Mouse (Mus musculus): ENCODE data around the gene Gss. TPM values are rescaled to one million over a fixed set of nuclear protein-coding genes. Genes with fewer than 3 reads are reported as not detected.

The Gss gene
- 14.1 and 15.0 TPM in 2 replicates for polyA plus RNA-seq (2015; fragmentation: Nextera tagmentation; extraction: Ambion mirVana)

GRCm38 (mm10) chr2:155592137-155592853 is at the start of gene Gss:
Gss (minus strand) TSS chr2:155592810.
- Histone ChIP-seq H3K27me3 (replicated peaks; ENCODE audit: control insufficient read depth, insufficient read depth, low read length) (no peaks in the 10 kb centered on the region), H3K4me1 (replicated peaks; ENCODE audit: control insufficient read depth, insufficient read depth, low read length) (peaks cover 11% of the 10 kb centered on the region), H3K9me3 (ENCODE audit: control insufficient read depth, low read length) (no peaks in the 10 kb centered on the region), H3K4me3 (replicated peaks; ENCODE audit: low read length) (peak within 1 kb of the TSS; percentile 73), H3K36me3 (ENCODE audit: control insufficient read depth, insufficient read depth) (no peaks in the 10 kb centered on the region), H3K9ac (replicated peaks; ENCODE audit: low read depth, low read length) (peak within 1 kb of the TSS; percentile 60), H3K27ac (ENCODE audit: low read length) (peak within 1 kb of the TSS; percentile 58), H3K4me2 (ENCODE audit: low read length) (peak within 1 kb of the TSS; percentile 96)
- peak; percentile 93 for ATAC-seq
- under 1% methylated on average over 53 of the region's 53 CpGs for WGBS

- no peaks in the 10 kb centered on the region for H3K9me3 ChIP-seq (ENCODE audit: control insufficient read depth, low read length)
- peaks cover 30% of the 10 kb centered on the region for H3K36me3 ChIP-seq (ENCODE audit: control insufficient read depth, insufficient read depth)
- no peaks in the 10 kb centered on the region for H3K27me3 ChIP-seq (replicated peaks; ENCODE audit: control insufficient read depth, insufficient read depth, low read length)
- peaks cover 5% of the 10 kb centered on the region for H3K4me1 ChIP-seq (replicated peaks; ENCODE audit: control insufficient read depth, insufficient read depth, low read length)
- H3K4me3 ChIP-seq (replicated peaks; ENCODE audit: low read length), result no peak overlapping the region
- no peak overlapping the region for H3K4me2 ChIP-seq (ENCODE audit: low read length)
- peak; percentile 26; the same call in 1 of the 2 replicates for ATAC-seq
- H3K27ac ChIP-seq (ENCODE audit: low read length), result peak overlapping the region; percentile 2; the same call in 1 of the 2 replicates
- WGBS, result 79% methylated on average over 18 of the region's 18 CpGs
- H3K9ac ChIP-seq (replicated peaks; ENCODE audit: low read depth, low read length), result no peak overlapping the region
These were observed 49.2 kb upstream of the Gss start for GRCm38 (mm10) chr2:155641540-155642472.

- no peaks in the 10 kb centered on the region for H3K9me3 ChIP-seq (ENCODE audit: control insufficient read depth, low read length)
- peaks cover 31% of the 10 kb centered on the region for H3K36me3 ChIP-seq (ENCODE audit: control insufficient read depth, insufficient read depth)
- H3K4me3 ChIP-seq (replicated peaks; ENCODE audit: low read length), result no peak overlapping the region
- no peak overlapping the region for H3K9ac ChIP-seq (replicated peaks; ENCODE audit: low read depth, low read length)
- H3K4me1 ChIP-seq (replicated peaks; ENCODE audit: control insufficient read depth, insufficient read depth, low read length), result peaks cover 5% of the 10 kb centered on the region
- WGBS, result 53% methylated on average over 6 of the region's 6 CpGs
- peak overlapping the region; percentile 27; the same call in 1 of the 2 replicates for H3K27ac ChIP-seq (ENCODE audit: low read length)
- ATAC-seq, result peak; percentile 81
- no peaks in the 10 kb centered on the region for H3K27me3 ChIP-seq (replicated peaks; ENCODE audit: control insufficient read depth, insufficient read depth, low read length)
- H3K4me2 ChIP-seq (ENCODE audit: low read length), result no peak overlapping the region
These were observed 48.0 kb upstream of the Gss start for GRCm38 (mm10) chr2:155640656-155641055.

- no peak for ATAC-seq
These were observed 44.8 kb upstream of the Gss start for GRCm38 (mm10) chr2:155637411-155637810.

GRCm38 (mm10) chr2:155636881-155637280 is 44.3 kb upstream of the Gss start:
- Histone ChIP-seq H3K27me3 (replicated peaks; ENCODE audit: control insufficient read depth, insufficient read depth, low read length) (peaks cover 7% of the 10 kb centered on the region), H3K27ac (ENCODE audit: low read length) (no peak overlapping the region), H3K9ac (replicated peaks; ENCODE audit: low read depth, low read length) (no peak overlapping the region), H3K9me3 (ENCODE audit: control insufficient read depth, low read length) (no peaks in the 10 kb centered on the region), H3K4me2 (ENCODE audit: low read length) (no peak overlapping the region), H3K36me3 (ENCODE audit: control insufficient read depth, insufficient read depth) (peaks cover 41% of the 10 kb centered on the region), H3K4me1 (replicated peaks; ENCODE audit: control insufficient read depth, insufficient read depth, low read length) (peaks cover 5% of the 10 kb centered on the region), H3K4me3 (replicated peaks; ENCODE audit: low read length) (no peak overlapping the region)
- no peak for ATAC-seq

More at GRCm38 (mm10) chr2:155637411-155637810, 44.8 kb upstream of the Gss start:
- Histone ChIP-seq H3K4me2 (ENCODE audit: low read length) (no peak overlapping the region), H3K9me3 (ENCODE audit: control insufficient read depth, low read length) (no peaks in the 10 kb centered on the region), H3K9ac (replicated peaks; ENCODE audit: low read depth, low read length) (no peak overlapping the region), H3K4me1 (replicated peaks; ENCODE audit: control insufficient read depth, insufficient read depth, low read length) (peaks cover 5% of the 10 kb centered on the region), H3K36me3 (ENCODE audit: control insufficient read depth, insufficient read depth) (peaks cover 38% of the 10 kb centered on the region), H3K4me3 (replicated peaks; ENCODE audit: low read length) (no peak overlapping the region), H3K27ac (ENCODE audit: low read length) (no peak overlapping the region), H3K27me3 (replicated peaks; ENCODE audit: control insufficient read depth, insufficient read depth, low read length) (peaks cover 1% of the 10 kb centered on the region; the same call in 1 of the 2 replicates)
- 95% methylated on average over 4 of the region's 4 CpGs for WGBS

- Histone ChIP-seq H3K36me3 (ENCODE audit: control insufficient read depth, insufficient read depth) (peaks cover 48% of the 10 kb centered on the region), H3K27ac (ENCODE audit: low read length) (no peak overlapping the region), H3K4me2 (ENCODE audit: low read length) (no peak overlapping the region), H3K9me3 (ENCODE audit: control insufficient read depth, low read length) (no peaks in the 10 kb centered on the region), H3K9ac (replicated peaks; ENCODE audit: low read depth, low read length) (no peak overlapping the region), H3K27me3 (replicated peaks; ENCODE audit: control insufficient read depth, insufficient read depth, low read length) (peaks cover 15% of the 10 kb centered on the region), H3K4me3 (replicated peaks; ENCODE audit: low read length) (no peak overlapping the region), H3K4me1 (replicated peaks; ENCODE audit: control insufficient read depth, insufficient read depth, low read length) (peaks cover 5% of the 10 kb centered on the region)
- 97% methylated on average over 8 of the region's 8 CpGs for WGBS
- ATAC-seq, result no peak
These were observed 43.4 kb upstream of the Gss start for GRCm38 (mm10) chr2:155635961-155636360.

- Histone ChIP-seq H3K4me3 (replicated peaks; ENCODE audit: low read length) (no peak overlapping the region), H3K9me3 (ENCODE audit: control insufficient read depth, low read length) (no peaks in the 10 kb centered on the region), H3K27ac (ENCODE audit: low read length) (no peak overlapping the region), H3K27me3 (replicated peaks; ENCODE audit: control insufficient read depth, insufficient read depth, low read length) (peaks cover 29% of the 10 kb centered on the region), H3K36me3 (ENCODE audit: control insufficient read depth, insufficient read depth) (peaks cover 38% of the 10 kb centered on the region), H3K9ac (replicated peaks; ENCODE audit: low read depth, low read length) (no peak overlapping the region), H3K4me1 (replicated peaks; ENCODE audit: control insufficient read depth, insufficient read depth, low read length) (peaks cover 5% of the 10 kb centered on the region), H3K4me2 (ENCODE audit: low read length) (no peak overlapping the region)
- 86% methylated on average over 8 of the region's 8 CpGs for WGBS
- ATAC-seq, result no peak
These were observed 42.0 kb upstream of the Gss start for GRCm38 (mm10) chr2:155634562-155634961.

GRCm38 (mm10) chr2:155633731-155634130 is 41.1 kb upstream of the Gss start:
- Histone ChIP-seq H3K9ac (replicated peaks; ENCODE audit: low read depth, low read length) (no peak overlapping the region), H3K27me3 (replicated peaks; ENCODE audit: control insufficient read depth, insufficient read depth, low read length) (peaks cover 31% of the 10 kb centered on the region), H3K4me3 (replicated peaks; ENCODE audit: low read length) (no peak overlapping the region), H3K9me3 (ENCODE audit: control insufficient read depth, low read length) (no peaks in the 10 kb centered on the region), H3K36me3 (ENCODE audit: control insufficient read depth, insufficient read depth) (peaks cover 37% of the 10 kb centered on the region), H3K4me1 (replicated peaks; ENCODE audit: control insufficient read depth, insufficient read depth, low read length) (peaks cover 13% of the 10 kb centered on the region), H3K27ac (ENCODE audit: low read length) (no peak overlapping the region), H3K4me2 (ENCODE audit: low read length) (no peak overlapping the region)
- 90% methylated on average over 9 of the region's 9 CpGs for WGBS
- no peak for ATAC-seq

- no peak for ATAC-seq
- peaks cover 37% of the 10 kb centered on the region for H3K36me3 ChIP-seq (ENCODE audit: control insufficient read depth, insufficient read depth)
These were observed 40.5 kb upstream of the Gss start for GRCm38 (mm10) chr2:155633121-155633520.

More at GRCm38 (mm10) chr2:155633121-155633520, 40.5 kb upstream of the Gss start:
- Histone ChIP-seq H3K27me3 (replicated peaks; ENCODE audit: control insufficient read depth, insufficient read depth, low read length) (peaks cover 36% of the 10 kb centered on the region), H3K9me3 (ENCODE audit: control insufficient read depth, low read length) (no peaks in the 10 kb centered on the region), H3K4me2 (ENCODE audit: low read length) (no peak overlapping the region), H3K4me3 (replicated peaks; ENCODE audit: low read length) (no peak overlapping the region), H3K4me1 (replicated peaks; ENCODE audit: control insufficient read depth, insufficient read depth, low read length) (peaks cover 14% of the 10 kb centered on the region), H3K9ac (replicated peaks; ENCODE audit: low read depth, low read length) (no peak overlapping the region), H3K27ac (ENCODE audit: low read length) (no peak overlapping the region)
- 68% methylated on average over 19 of the region's 19 CpGs for WGBS

Data from forebrain, embryonic 16.5 days (tissue).